Mouse (Mus musculus): ENCODE data around the gene Ptges. TPM values are rescaled to one million over a fixed set of nuclear protein-coding genes. Genes with fewer than 3 reads are reported as not detected.

Gene Ptges
- total and polyA plus RNA-seq, 3 experiments = not detected

DNA sequence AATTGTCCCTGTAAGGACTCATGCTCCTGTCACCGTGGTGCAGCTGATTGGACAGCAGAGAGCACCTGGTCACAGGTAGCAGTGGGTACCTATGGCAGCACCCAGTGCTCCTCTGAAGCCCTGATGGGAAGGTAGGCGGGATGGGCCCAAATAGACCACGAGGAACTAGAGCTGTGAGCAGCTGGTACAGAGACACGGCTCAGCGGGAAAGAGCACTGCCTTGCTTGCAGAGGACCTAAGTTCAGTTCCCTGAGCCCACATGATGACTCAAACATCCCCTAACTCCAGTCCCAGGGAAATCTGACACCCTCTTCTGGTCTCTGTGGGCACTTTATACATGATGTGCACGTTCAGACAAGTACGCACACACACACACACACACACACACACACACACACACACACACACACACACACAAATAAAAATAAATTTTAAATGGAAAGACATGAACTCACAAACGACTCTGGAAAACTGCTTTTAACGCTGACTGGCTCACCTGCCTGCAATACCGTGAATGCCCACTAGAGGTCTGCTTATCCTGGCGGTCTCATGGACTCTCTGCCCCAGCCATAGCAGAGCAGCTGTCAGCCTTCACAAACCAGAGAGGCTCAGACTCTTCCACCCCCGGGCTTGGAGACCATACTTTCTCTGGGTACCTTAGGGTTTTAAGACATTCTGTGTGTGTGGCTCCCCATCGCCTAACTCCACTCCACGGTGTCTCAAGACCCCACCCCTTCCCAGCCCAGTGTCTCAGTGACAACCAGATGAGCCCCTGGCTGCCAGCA is 1.6 kb downstream of the Ptges start (continued):
- TF ChIP-seq ZMIZ1 (IDR thresholded peaks at IDR 0.05; ENCODE audit: low read depth, low read length) = no peak
- no peak for TF ChIP-seq KAT2A (conservative IDR thresholded peaks at IDR 0.05; ENCODE audit: low read depth, low read length)
- no peak for TF ChIP-seq ETS1 (IDR thresholded peaks at IDR 0.05; ENCODE audit: low read depth, low read length)
- no peak for TF ChIP-seq TBP (IDR thresholded peaks at IDR 0.05; ENCODE audit: low read depth, low read length)
- no peak for TF ChIP-seq RCOR1 (IDR thresholded peaks at IDR 0.05; ENCODE audit: low read depth, low read length)
- no peak for TF ChIP-seq MAX (IDR thresholded peaks at IDR 0.05; ENCODE audit: low read length)
- TF ChIP-seq UBTF (IDR thresholded peaks at IDR 0.05; ENCODE audit: borderline replicate concordance, insufficient read depth, low read depth, low read length) = no peak
- no peak for TF ChIP-seq USF2 (IDR thresholded peaks at IDR 0.05; ENCODE audit: borderline replicate concordance in 1 of 2, insufficient read depth in 1 of 2, low read depth in 1 of 2, low read length in 2 of 2)
- no peak for TF ChIP-seq JUND (IDR thresholded peaks at IDR 0.05; ENCODE audit: low read depth, low read length)
- TF ChIP-seq GATA1 (IDR thresholded peaks at IDR 0.05; ENCODE audit: low read depth, low read length) = 0 out of 2 replicates have a peak, but pooled peaks have one; percentile 6

- Histone ChIP-seq H3K79me2 (ENCODE audit: control insufficient read depth, insufficient read depth, low read length, poor library complexity) (no peaks in the 10 kb centered on the region; the same call in 1 of the 2 replicates), H3K9me3 (replicated peaks; ENCODE audit: insufficient read depth, low read length) (no peaks in the 10 kb centered on the region), H3K27me3 (ENCODE audit: control insufficient read depth in 1 of 2, insufficient read depth in 2 of 2, low read length in 2 of 2) (no peaks in the 10 kb centered on the region; a peak in 1 of 4 replicates), H3K9ac (ENCODE audit: control insufficient read depth, low read depth, low read length, poor library complexity, severe bottlenecking) (no peak overlapping the region), H3K27ac (ENCODE audit: control insufficient read depth, low read depth, low read length) (no peak overlapping the region), H3K4me3 (ENCODE audit: control insufficient read depth in 1 of 2, insufficient read depth in 1 of 2, low read depth in 2 of 2, low read length in 2 of 2) (no peak overlapping the region), H3K36me3 (ENCODE audit: control insufficient read depth in 1 of 2, insufficient read depth in 2 of 2, low read length in 2 of 2) (no peaks in the 10 kb centered on the region), H3K4me1 (ENCODE audit: control insufficient read depth in 1 of 2, insufficient read depth in 2 of 2, low read length in 2 of 2) (peaks cover 0 to 12% of the 10 kb centered on the region in 2 experiments; a peak in 3 of 4 replicates)
- TF ChIP-seq TBP (IDR thresholded peaks at IDR 0.05; ENCODE audit: low read depth, low read length) = no peak
- TF ChIP-seq ETS1 (IDR thresholded peaks at IDR 0.05; ENCODE audit: low read depth, low read length) = no peak
- no peak for TF ChIP-seq EP300 (IDR thresholded peaks at IDR 0.05; ENCODE audit: low read depth in 1 of 2, low read length in 2 of 2)
- TF ChIP-seq USF1 (IDR thresholded peaks at IDR 0.05; ENCODE audit: low read depth, low read length) = no peak
- TF ChIP-seq MEF2A (IDR thresholded peaks at IDR 0.05; ENCODE audit: extremely low read depth, insufficient replicate concordance, low read depth, low read length, poor library complexity, severe bottlenecking) = no peak
- TF ChIP-seq ZMIZ1 (IDR thresholded peaks at IDR 0.05; ENCODE audit: low read depth, low read length) = no peak
- no peak for TF ChIP-seq CHD1 (IDR thresholded peaks at IDR 0.05; ENCODE audit: low read depth, low read length)
- no peak for TF ChIP-seq SMC3 (IDR thresholded peaks at IDR 0.05; ENCODE audit: low read depth, low read length)
- no peak for TF ChIP-seq TCF12 (IDR thresholded peaks at IDR 0.05; ENCODE audit: low read depth, low read length)
- no peak for TF ChIP-seq JUND (IDR thresholded peaks at IDR 0.05; ENCODE audit: low read depth, low read length)
- no peak for TF ChIP-seq GABPA (IDR thresholded peaks at IDR 0.05; ENCODE audit: low read depth, low read length)
- TF ChIP-seq MYC (IDR thresholded peaks at IDR 0.05; ENCODE audit: low read depth, low read length) = no peak
- TF ChIP-seq BHLHE40 (IDR thresholded peaks at IDR 0.05; ENCODE audit: borderline replicate concordance, low read depth, low read length) = no peak
- no peak for TF ChIP-seq KAT2A (conservative IDR thresholded peaks at IDR 0.05; ENCODE audit: low read depth, low read length)
- TF ChIP-seq ELF1 (IDR thresholded peaks at IDR 0.05; ENCODE audit: low read depth, low read length) = no peak
- no peak for TF ChIP-seq MXI1 (IDR thresholded peaks at IDR 0.05; ENCODE audit: low read depth, low read length)
- no peak for TF ChIP-seq POLR2AphosphoS2 (IDR thresholded peaks at IDR 0.05; ENCODE audit: low read length)
- TF ChIP-seq GATA1 (IDR thresholded peaks at IDR 0.05; ENCODE audit: low read depth, low read length) = no peak
- DNase-seq (ENCODE audit: low read depth, low spot score) = no peak
These were observed 2.4 kb downstream of the Ptges start for GRCm38 (mm10) chr2:30927151-30927781.
